Mouse (Mus musculus): Measurements from ENCODE around the gene Dgkg.

GRCm38 (mm10) chr16:22606989-22607388 is 50.0 kb downstream of the Dgkg start:
- TF ChIP-seq CTCF (IDR thresholded peaks at IDR 0.05) (no peak), EP300 (IDR thresholded peaks at IDR 0.05) (no peak)
